Mouse (Mus musculus) midbrain, embryonic 10.5 days (tissue): Measurements from ENCODE around the gene Nav3. TPM values are rescaled to one million over a fixed set of nuclear protein-coding genes. Genes with fewer than 3 reads are reported as not detected.

Experiments used
- DNase-seq: peaks from one replicate; pipeline ENCODE4 v3.0.0-alpha.2; 2017; ENCODE audit warnings: low spot score
- H3K27ac ChIP-seq: fragments of 300-500 bp; sonication (generic); replicated peaks from 2 replicates; pipeline ENCODE4 v1.5.1; 2016; ENCODE audit warnings: mild to moderate bottlenecking
- H3K27me3 ChIP-seq: fragments of 300-500 bp; sonication (generic); 2 replicates; pipeline ENCODE4 v1.6.1; 2016; ENCODE audit warnings: low read depth, mild to moderate bottlenecking; ENCODE audit not compliant: poor library complexity, severe bottlenecking
- H3K36me3 ChIP-seq: fragments of 300-500 bp; sonication (generic); 2 replicates; pipeline ENCODE4 v1.6.1; 2016; ENCODE audit warnings: mild to moderate bottlenecking, moderate library complexity
- H3K4me1 ChIP-seq: fragments of 300-500 bp; sonication (generic); 2 replicates; pipeline ENCODE4 v1.6.1; 2016
- H3K4me3 ChIP-seq: fragments of 300-500 bp; sonication (generic); 2 replicates; pipeline ENCODE4 v1.5.1; 2016; ENCODE audit warnings: mild to moderate bottlenecking, moderate library complexity
- H3K9me3 ChIP-seq: fragments of 300-500 bp; sonication (generic); replicated peaks from 2 replicates; pipeline ENCODE4 v1.6.1; 2016; ENCODE audit warnings: mild to moderate bottlenecking
- WGBS: fragments of 180-500 bp; shearing (Covaris S2); methylation state at CpG from one replicate; pipeline ENCODE4 v1.1.7; 2016; 5-methylcytosine and 5-hydroxymethylcytosine counted together
- polyA plus RNA-seq: library from polyadenylated mRNA; unstranded; fragments of >200 nt; fragmentation: Nextera tagmentation; extraction: Ambion mirVana; gene quantifications from 2 replicates; pipeline ENCODE4 v1.2.1, GENCODE M21; 2016

The Nav3 gene
- 3.4 and 4.9 TPM in 2 replicates for polyA plus RNA-seq

DNA sequence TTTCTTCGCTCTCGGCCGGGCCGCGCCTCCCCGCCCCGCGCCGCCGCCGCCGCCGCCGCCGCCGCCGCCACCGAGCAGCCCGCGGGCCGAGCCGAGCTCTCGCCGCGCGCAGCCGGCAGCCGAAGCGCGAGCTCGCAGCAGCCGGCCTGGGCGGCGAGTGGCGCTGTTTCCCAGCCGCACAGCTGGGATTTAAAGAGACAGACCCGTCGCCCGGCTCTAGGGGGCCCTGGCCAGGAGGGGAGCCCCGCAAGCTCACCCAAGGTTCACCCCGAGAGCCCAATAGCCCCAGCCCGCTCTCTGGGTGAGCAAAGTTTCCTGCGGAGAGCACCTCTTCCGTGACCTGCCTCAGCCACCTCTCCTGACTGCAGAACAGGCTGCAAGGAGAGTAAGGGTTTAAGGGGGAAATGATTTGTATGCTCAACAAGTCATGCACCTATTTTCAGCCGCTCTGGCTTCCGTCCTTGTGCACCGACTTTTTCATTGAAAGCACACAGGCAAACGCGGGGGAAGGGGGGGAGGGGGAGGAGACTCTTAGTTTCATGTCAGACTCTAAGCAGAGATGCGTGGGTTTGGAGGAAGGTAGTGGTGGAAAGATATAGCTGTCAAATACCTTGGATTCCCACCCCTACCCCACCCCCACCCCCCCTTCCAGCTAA is at the start of gene Nav3:
Gene Nav3, minus strand, starts transcription at position 367 of the 656 bp plus-strand sequence.
- Histone ChIP-seq H3K9me3 (no peaks in the 10 kb centered on the region), H3K27me3 (peaks cover 45% of the 10 kb centered on the region), H3K4me3 (peak within 1 kb of the TSS; percentile 73), H3K4me1 (peaks cover 16% of the 10 kb centered on the region), H3K27ac (peak within 1 kb of the TSS; percentile 83), H3K36me3 (no peaks in the 10 kb centered on the region)
- WGBS, result under 1% methylated on average over 42 of the region's 50 CpGs
- DNase-seq, result peak; percentile 83

DNA sequence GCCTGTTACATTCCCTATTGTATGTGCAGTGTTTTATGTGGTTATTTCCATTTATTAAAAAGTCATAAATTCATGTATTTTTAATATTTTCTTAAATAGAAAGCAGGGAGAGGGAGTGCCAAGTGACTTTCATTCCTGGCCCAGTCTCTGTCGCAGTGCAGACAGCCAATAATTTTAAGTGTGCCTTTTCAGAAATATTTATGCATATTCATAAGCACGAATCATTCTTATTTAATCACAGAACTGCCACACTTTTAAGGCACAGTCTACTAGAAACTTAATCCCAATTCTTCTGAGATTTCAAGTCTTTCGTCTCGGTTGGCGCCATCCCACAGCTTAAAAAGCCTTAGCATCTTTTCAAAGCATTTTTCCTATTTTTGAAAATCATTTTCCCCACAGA is 29.3 kb upstream of the Nav3 start:
- Histone ChIP-seq H3K36me3 (no peaks in the 10 kb centered on the region), H3K27me3 (no peaks in the 10 kb centered on the region), H3K9me3 (no peaks in the 10 kb centered on the region), H3K4me3 (no peak overlapping the region), H3K4me1 (no peaks in the 10 kb centered on the region), H3K27ac (no peak overlapping the region)
- 91% methylated on average over 5 of the region's 5 CpGs for WGBS
- no peak for DNase-seq

- WGBS, result 79% methylated on average over 8 of the region's 8 CpGs
- Histone ChIP-seq H3K4me1 (no peaks in the 10 kb centered on the region), H3K9me3 (no peaks in the 10 kb centered on the region), H3K4me3 (no peak overlapping the region), H3K36me3 (no peaks in the 10 kb centered on the region), H3K27me3 (no peaks in the 10 kb centered on the region), H3K27ac (no peak overlapping the region)
- no peak for DNase-seq
Observed at GRCm38 (mm10) chr10:110484822-110485221, 28.8 kb upstream of the Nav3 start.

DNA sequence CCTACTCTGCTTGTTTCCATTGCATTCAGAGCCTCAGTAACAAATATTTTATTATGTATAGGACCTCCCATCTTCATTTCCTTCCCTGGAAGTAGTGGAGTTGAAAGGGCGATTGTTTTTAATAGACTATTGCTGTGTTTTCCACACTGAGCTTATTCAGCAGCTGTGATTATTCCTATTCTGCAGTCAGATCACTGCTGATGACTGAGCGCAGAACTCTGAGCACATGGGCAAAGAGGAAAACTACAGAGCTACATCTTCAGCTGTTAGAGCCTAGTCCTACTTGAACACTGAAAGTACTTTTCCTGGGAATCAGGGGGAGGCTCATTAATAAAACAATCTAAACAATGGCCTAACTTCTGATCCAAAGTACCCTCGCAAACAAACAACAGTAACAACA is 23.2 kb upstream of the Nav3 start:
- Histone ChIP-seq H3K27me3 (no peaks in the 10 kb centered on the region), H3K9me3 (no peaks in the 10 kb centered on the region), H3K4me1 (peaks cover 5% of the 10 kb centered on the region), H3K27ac (no peak overlapping the region), H3K4me3 (no peak overlapping the region), H3K36me3 (no peaks in the 10 kb centered on the region)
- 88% methylated on average over 3 of the region's 3 CpGs for WGBS
- no peak for DNase-seq

DNA sequence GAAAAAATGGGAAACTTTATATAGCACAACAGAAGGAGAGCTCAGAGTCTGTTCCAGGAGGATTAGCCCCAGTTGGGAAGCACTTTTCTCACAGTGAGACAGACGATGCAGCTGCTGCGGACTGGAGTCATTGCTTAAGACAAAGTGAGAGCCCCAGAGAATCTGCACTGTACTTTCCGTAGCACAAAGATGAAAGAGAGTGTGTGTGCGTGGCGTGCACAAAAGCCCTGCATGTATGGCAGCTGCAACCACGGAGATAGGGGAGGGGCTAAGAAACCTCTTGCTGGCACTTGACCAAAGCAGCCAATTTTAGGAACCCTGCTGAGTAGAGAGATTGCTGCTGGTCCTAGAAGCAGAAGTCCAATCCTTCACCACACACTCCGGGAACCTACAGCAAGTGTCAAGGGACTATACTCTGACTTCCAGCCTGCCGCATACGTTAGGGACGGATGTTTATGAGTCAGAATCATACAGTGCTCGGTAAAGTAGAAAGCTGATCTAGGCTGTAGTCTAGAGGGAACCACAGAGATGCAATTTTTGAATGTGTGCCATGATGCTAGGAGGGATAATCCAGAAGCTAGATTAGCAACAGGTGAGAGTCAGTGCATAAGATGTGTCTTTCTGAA is 21.8 kb upstream of the Nav3 start:
- H3K4me1 ChIP-seq, result peaks cover 5% of the 10 kb centered on the region
- WGBS, result 74% methylated on average over 11 of the region's 11 CpGs
- no peak for DNase-seq

DNA sequence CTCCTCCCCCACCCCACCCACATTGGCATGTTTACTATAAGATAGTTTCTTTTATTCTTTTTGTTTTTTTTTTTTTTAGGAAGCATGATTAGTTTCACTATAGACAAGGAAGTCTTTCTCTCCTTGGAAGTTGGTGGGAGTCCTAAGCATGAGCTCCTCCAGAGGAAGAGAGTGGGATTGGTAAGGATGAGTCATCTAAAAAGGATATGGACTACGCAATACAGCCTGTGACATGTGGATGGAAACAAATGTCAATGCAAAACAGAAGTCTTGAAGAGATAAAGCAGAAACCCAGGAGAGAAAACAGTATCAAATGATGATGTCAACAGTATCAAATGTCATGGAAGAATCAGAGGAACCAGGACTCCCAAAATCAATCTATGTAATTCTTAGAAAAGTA is 18.1 kb upstream of the Nav3 start:
- no peak for DNase-seq
- Histone ChIP-seq H3K9me3 (no peaks in the 10 kb centered on the region), H3K4me3 (no peak overlapping the region), H3K4me1 (peaks cover 5% of the 10 kb centered on the region), H3K36me3 (no peaks in the 10 kb centered on the region), H3K27ac (no peak overlapping the region), H3K27me3 (no peaks in the 10 kb centered on the region)
- WGBS, result 93% methylated on average over 1 of the region's 1 CpGs

More for the DNA sequence above, 21.8 kb upstream of the Nav3 start:
- 0 out of 2 replicates have a peak overlapping the region, but pooled peaks have one; percentile 25 for H3K27ac ChIP-seq
- no peaks in the 10 kb centered on the region for H3K27me3 ChIP-seq
- H3K9me3 ChIP-seq, result no peaks in the 10 kb centered on the region
- H3K36me3 ChIP-seq, result no peaks in the 10 kb centered on the region
- no peak overlapping the region for H3K4me3 ChIP-seq

DNA sequence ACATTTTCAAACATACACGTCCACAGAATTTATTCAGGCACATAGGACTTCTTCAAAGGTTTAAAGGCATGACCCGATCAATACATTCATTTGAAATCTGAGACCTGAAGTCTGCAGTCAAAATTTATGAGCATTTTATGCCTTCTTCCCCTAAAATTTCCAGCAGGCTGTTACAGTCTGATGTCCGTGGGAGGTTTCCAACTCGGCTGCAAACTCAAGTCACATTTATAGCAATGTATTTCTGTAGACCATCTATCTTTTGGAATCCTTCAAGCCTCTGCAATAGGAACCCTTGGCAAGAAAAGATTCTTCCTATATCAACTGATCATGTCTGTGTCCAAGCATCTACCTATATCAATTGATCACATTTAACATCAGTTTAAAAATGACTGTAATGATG is 13.4 kb upstream of the Nav3 start:
- Histone ChIP-seq H3K4me3 (no peak overlapping the region), H3K27me3 (no peaks in the 10 kb centered on the region), H3K4me1 (no peaks in the 10 kb centered on the region), H3K9me3 (no peaks in the 10 kb centered on the region), H3K27ac (no peak overlapping the region), H3K36me3 (no peaks in the 10 kb centered on the region)
- WGBS, result 88% methylated on average over 4 of the region's 4 CpGs
- no peak for DNase-seq

GRCm38 (mm10) chr10:110455063-110455837 is 754 bp downstream of the Nav3 start:
- Histone ChIP-seq H3K4me1 (peaks cover 16% of the 10 kb centered on the region), H3K9me3 (no peaks in the 10 kb centered on the region), H3K27me3 (peaks cover 45% of the 10 kb centered on the region), H3K27ac (peak overlapping the region; percentile 83), H3K36me3 (no peaks in the 10 kb centered on the region), H3K4me3 (peak overlapping the region; percentile 73)
- WGBS, result 1% methylated on average over 32 of the region's 45 CpGs
- DNase-seq, result peak; percentile 67

DNA sequence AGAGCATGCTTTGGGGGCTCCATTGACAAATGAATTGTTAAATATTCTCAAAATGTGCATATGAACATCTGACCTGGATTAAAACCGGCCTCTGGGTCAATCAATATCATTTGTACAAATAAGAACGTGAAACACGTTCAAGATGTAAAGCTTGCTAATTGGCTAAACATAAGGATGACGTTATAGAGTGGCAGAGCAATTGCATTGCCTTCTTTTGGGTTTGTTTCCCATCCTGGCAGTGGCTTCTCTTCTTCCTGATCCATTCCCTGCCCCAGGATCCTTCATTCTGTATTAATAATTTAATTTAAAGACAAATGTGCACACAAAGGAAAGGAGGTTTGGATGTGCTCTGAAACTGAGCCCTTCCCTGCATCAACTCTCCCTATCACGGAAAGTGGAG is 2.4 kb downstream of the Nav3 start:
- Histone ChIP-seq H3K27me3 (peaks cover 45% of the 10 kb centered on the region), H3K36me3 (no peaks in the 10 kb centered on the region), H3K9me3 (no peaks in the 10 kb centered on the region), H3K4me3 (peak overlapping the region; percentile 73; the same call in 1 of the 2 replicates), H3K27ac (no peak overlapping the region), H3K4me1 (peaks cover 16% of the 10 kb centered on the region)
- 66% methylated on average over 5 of the region's 5 CpGs for WGBS
- no peak for DNase-seq

- WGBS, result 89% methylated on average over 2 of the region's 2 CpGs
- Histone ChIP-seq H3K9me3 (no peaks in the 10 kb centered on the region), H3K27ac (no peak overlapping the region), H3K4me1 (no peaks in the 10 kb centered on the region), H3K36me3 (no peaks in the 10 kb centered on the region), H3K4me3 (no peak overlapping the region), H3K27me3 (no peaks in the 10 kb centered on the region)
- no peak for DNase-seq
Observed at GRCm38 (mm10) chr10:110440396-110440795, 15.6 kb downstream of the Nav3 start.

DNA sequence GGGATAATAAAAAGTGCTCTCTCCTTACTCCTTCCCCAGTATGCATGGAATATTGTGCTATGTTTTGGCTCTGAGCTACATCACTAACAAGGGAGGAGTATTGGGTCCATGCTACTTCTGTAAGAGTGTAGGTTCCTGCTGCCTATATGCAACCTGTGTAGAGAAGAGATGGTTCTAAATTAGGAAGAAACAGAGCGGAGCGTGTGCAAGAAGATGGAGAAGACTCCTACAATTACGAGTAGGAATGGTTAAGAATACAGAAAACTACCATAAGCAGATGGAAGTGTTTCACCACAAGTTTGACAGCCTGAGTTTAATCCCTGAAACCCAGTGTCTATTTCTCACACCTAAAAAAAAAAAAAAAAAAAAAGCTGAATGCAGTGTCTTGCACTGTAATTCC is 24.9 kb downstream of the Nav3 start:
- 86% methylated on average over 3 of the region's 3 CpGs for WGBS

GRCm38 (mm10) chr10:110429578-110429977 is 26.4 kb downstream of the Nav3 start:
- Histone ChIP-seq H3K27ac (0 out of 2 replicates have a peak overlapping the region, but pooled peaks have one; percentile 4), H3K9me3 (no peaks in the 10 kb centered on the region), H3K4me3 (no peak overlapping the region), H3K4me1 (peaks cover 18% of the 10 kb centered on the region), H3K36me3 (no peaks in the 10 kb centered on the region), H3K27me3 (no peaks in the 10 kb centered on the region)
- no peak for DNase-seq
- WGBS, result 55% methylated on average over 6 of the region's 6 CpGs

More for the DNA sequence above, 24.9 kb downstream of the Nav3 start:
- peaks cover 18% of the 10 kb centered on the region for H3K4me1 ChIP-seq
- H3K36me3 ChIP-seq, result no peaks in the 10 kb centered on the region
- H3K4me3 ChIP-seq, result no peak overlapping the region
- DNase-seq, result no peak
- no peaks in the 10 kb centered on the region for H3K27me3 ChIP-seq
- H3K27ac ChIP-seq, result no peak overlapping the region
- H3K9me3 ChIP-seq, result no peaks in the 10 kb centered on the region

GRCm38 (mm10) chr10:110429052-110429451 is 27.0 kb downstream of the Nav3 start:
- Histone ChIP-seq H3K27me3 (no peaks in the 10 kb centered on the region), H3K27ac (0 out of 2 replicates have a peak overlapping the region, but pooled peaks have one; percentile 4), H3K4me3 (no peak overlapping the region), H3K4me1 (peaks cover 18% of the 10 kb centered on the region), H3K9me3 (no peaks in the 10 kb centered on the region), H3K36me3 (no peaks in the 10 kb centered on the region)
- 87% methylated on average over 2 of the region's 2 CpGs for WGBS
- no peak for DNase-seq
